Mouse (Mus musculus) lung, postnatal 10 days (tissue): Measurements from ENCODE around the gene Dguok.

Experiments
- DNase-seq: peaks from one replicate; pipeline ENCODE4 v3.0.0; 2021

The Dguok gene

DNA sequence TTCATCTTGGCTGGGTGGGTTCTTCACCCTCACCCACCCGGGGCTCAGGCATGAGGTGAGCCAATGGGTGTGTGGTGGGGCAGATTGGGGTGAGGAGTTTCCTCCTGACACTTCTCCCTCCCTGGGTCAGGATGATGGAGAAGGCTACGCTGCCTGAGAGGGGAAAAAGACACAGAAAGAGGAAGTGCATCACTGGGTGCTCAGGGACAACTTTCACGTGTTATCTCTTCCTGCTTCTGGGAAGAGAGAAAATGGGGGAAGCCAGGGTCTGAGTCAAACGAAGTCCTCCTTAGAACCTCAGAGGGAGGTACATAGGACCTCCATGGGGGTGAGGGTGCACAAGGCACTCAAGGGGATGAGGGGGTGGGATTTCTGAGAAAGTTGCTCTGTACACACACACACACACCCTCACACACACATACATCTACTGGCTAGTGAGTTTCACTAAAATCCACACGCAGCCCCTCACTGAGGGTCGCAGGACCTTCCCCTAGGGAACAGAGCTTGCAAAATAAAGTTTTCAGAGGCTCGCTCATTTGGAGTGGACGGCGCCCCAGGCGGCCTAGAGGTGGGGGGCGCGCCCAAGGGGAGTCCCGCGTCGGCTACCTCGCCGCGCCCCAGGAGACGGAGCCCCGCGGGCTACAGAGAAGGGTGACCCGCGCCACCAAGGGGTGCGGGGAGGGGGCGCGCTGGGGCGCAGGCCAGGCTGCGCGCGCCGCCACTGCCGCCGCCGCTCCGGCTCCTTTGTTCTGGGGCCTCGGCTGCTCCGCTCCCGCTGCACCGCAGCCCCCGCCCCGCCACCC, 51.2 kb downstream of the Dguok start:
- peak; percentile 48 for DNase-seq

DNA sequence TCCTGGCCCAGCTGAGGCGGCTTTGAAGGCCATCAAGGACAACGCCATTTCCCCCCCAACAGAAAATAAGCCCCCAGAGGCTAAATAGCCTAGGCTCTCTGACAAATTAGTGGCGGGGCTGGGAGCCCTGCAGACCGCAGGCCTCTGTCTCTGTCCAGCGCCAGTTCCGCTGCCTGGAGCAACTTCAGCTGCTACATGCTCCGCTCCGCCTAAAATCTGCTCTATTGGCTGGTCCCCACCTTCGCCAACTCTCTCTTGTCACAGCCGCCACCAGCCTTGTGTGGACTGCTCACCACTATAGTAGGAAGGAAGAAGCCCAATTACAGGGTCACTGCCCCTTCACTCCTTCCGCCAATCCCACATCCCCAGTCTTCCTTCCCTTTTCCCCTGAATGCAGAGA, 53.1 kb downstream of the Dguok start:
- no peak for DNase-seq

DNA sequence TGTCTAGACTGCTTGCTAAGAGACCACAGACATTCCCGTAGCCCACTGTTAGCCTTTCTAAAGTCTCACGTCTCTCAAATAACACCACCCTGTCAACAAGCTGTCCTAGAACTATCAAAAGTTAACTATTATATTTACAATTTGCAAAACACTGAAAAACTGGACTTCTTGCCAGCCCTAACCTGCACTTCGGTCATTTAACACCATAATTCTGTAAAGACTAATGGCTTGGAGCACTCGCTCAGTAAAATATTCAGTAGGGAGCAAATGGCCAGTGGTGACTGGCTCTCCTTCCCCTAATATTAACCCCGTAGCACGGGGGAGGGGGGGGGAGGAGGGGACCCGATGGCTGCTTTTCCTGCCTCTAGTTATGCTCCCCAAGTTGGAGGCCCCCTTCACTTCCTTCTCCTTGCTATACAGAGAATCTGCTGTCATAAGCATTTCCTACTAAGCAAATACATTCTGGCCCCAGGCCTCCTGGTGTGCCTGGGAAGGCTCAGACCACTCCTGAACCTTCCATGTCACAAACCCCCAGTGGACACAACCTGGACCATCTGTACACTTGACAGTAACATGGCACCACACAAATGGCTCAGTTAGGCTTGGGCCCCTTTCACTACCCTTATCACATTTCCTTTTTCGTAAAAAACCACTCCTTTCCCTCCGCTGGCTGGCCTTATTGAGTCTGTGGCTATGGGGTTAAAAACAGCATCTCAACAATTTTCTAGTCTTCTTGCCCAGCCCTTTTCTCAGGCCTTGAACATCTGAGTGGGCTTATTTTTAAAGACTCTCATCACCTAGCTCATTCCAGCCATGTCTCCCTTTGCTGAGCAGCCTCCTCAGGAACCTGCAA, 56.1 kb downstream of the Dguok start:
- no peak for DNase-seq

DNA sequence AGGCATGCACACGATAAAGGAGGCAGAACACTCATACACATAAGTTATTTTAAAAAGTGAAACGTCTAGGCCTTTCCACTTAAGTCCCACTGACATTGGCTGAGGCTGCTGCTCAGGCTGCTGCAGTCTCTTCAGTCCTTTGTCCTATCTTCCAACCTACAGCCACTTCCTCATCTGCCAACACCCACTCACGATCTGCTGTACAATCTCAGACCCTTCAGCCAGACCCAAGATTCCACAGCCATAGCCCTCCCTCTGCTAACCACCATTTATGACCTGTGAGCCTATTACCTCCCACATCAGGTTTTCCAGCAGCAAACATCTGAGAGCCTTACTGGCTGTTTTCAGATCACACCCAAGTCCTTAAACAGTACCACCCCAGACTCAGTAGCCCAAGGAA, 57.3 kb downstream of the Dguok start:
- DNase-seq, result no peak

DNA sequence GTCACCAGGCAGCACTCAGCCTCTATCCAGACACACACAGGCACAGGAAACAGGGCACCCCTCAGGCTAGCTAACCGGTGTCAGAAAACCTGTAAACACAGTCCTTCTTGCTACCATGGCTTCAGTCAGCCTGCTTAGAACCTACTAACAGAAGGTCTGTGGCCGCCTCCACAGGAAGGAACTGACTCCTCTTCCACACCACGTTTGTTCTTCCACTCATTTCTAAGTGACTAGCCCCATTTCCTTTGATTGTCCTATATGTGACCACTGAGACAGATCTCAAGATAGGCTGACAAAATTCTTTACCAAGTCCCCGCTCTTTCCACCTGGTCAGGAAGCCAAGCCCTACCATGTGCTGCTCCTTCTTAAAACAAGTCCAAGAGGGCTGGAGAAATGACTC, 57.9 kb downstream of the Dguok start:
- DNase-seq, result no peak

DNA sequence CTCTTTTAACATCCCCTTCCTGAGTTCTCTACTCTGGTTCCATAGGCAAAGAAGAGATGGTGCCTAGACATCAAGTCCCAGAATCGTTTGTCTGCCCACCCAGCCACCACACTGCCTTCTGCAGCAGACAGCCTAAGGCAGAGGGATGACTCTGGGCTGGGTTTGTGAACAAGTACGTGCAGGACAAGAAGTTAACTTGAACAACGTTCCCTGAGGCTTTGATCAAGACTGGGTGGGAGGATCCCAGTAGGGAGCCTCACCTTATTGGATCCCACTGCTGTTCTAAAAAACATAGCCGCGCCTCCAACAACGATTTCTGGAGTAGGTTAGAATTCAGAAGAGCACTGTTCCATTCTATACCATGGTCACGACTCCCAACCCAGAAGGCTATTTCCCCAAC, 59.7 kb downstream of the Dguok start:
- no peak for DNase-seq

DNA sequence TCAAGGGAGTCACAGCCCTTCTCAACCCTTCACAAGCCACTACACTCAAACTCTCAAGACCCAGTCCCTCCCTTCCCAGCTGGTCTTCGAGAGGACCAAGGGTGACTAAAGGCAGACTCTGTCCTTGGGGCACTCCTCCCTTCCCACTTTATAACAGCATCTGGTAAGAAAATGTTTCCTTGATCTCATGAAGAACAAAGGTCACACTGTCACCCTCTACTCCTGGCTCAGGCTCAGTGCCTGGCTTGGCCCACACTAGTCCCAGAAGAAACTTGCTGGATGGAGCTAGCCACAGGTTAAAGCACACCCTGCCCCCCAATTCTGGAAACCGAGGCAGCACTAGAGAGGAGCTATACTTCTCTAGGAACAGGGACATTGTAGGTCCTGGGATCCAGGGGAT, 61.0 kb downstream of the Dguok start:
- DNase-seq, result no peak

DNA sequence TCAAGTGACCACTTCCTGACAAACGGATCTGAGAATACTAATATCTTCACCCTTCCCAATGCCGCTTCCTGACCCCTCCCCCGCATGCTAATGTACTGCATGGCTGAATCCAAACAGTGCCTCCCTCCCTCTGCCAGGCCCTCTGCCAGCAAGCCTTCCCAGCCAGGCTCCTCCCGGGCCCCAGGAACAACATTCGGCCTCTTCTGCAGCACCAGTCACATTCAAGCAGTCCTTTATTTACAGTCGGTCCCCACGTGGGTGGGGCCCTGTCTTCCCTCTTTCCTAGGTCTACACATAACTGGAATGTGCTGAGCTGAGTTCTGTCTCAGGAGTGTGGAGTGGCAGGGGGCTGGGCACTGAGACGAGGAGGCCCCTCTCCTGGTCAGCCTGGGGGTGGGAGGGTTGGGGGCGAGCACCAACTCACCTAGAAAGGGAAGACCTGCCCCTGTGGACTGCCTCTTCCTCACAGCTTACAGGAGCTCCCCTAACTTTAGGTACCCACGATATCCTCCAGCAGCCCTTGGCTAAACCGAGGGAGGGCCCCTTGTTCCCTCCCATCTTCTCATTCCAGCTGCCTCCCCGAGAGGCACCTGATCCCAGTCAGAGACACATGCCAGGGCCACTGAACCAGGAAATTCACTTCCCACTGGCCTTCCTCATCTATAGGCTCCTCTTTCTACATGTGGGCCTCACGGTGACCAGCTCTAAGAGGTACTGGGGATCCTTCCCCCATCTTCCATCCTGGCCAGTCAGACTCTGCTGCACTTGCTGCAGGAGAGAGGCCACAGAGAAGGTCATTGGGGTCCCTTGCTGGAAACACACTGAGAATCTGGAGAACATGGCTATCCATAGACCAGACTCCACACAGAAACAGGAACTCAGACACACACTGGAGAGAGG, 63.1 kb downstream of the Dguok start:
- peak; percentile 95 for DNase-seq

DNA sequence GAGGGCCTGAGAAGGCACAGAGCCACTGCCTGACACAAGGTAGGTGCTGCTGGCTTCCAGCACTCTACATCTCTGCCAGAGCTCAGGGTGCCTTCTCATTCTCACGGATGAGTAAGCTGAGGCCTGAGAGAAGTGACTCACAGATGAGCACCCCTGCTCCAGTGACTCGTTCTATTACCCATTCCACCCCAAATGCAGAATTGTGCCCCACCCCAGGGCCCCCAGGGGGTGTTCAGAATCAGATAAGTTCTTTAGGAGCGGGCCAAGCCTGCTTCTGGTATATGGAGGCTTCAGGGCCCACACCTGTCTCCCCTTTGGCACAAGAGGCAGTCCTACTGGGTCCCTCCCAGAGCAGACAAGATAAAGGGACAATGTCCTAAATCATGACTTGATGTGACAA, 64.1 kb downstream of the Dguok start:
- no peak for DNase-seq

DNA sequence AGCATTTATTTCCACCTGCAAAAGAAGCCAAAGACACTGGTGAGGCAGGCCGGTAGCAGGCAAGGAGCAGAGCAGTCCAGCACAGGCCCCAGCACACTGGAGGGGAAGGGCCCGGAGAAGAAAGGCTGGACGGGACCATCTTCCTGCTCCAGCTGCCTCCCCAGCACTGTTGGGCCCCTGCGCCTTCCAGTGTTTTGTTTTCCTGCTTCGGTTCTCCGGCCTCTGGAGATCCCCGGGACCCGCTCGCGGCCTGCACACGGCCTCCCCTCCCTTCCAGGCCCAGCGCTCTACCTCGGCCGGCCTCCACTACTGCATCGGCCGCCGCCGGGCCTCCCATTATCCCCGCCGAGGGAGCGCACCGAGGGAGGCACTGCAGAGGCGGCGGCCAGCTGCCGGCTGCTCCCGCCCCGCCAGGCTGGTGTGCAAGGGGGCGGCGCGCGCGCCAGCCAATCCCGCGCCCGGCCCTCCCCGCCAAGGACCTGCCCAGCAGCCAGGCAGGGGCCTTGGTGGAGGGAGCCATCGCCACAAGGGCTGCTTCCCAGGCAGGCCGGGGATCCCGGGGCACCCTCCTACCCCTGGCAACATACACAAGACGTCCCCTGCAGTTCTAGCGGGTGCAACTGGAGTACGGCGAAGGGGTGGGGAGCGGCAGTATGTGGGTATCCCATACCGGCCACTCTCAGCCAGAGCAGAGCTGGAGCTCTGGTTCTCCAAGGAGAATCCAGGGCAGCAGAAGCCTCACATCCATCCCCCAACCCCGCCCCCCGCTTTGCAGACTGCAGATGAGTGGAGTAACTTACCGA, 65.3 kb downstream of the Dguok start:
- DNase-seq, result peak; percentile 94

DNA sequence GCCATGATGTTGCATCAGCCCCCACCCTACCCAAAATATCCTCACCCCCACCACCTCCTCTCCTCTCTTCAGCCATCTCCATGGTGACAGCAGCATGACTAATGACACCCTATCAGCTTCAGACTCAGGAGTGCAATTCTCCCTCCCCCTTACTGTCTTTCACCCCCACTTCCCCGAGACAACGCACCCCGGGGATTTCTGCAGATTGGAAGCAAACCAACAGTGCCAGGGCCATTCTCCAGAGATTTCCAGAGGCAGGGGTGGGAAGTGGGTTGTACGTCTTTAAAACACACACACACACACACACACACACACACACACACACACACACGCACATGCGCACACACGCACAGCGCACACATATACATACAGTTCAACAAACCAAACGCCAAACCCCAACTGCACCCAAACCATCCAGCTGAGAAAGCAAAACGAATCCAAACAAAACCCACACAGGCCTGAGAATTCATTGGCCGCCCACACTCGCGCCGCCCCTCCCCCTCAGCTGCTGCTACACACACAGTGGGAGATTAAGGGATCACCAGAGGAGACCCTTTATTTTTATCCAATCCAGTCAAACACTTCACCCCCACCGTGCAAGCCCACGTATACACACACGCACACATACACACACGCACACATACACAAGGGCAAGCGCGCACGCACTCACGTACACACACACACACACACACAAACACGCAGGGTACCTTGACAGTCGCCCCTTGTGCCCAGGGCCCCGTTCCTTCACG, 66.1 kb downstream of the Dguok start:
- DNase-seq, result peak; percentile 82

DNA sequence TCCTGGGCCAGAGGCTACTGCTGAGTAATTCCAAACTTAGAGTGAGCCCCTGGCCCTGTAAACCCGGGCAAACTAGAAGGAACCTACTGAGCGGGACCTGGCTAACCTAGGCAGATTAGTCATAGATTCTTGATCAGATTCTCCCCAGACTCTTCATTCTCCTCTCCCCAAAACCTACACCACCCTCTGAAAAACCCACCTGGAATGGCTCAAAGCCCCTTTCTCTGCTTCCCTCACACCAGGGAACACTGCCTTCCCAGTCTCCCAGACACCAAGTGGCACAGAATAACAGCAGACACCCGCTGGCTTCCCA, 66.6 kb downstream of the Dguok start:
- no peak for DNase-seq

DNA sequence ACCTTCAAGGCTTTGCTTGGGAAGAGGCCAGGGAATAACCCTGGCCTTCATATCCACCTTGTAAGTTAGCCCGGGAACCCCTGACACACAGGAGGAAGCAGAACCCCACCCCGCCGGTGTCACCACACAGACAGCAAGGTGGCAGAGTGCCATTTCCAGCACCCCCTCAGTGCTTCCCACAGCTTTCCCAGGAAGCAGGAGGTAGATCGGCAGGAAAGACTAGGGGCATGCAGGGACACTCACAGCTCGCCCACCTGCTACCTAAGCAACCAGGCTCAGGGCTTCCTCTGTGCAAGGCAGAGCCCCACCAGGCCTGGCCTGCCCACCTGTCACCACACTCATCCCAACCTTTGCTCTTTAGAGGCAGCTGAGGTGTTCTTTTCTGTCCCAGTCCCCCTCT, 67.0 kb downstream of the Dguok start:
- DNase-seq, result no peak

DNA sequence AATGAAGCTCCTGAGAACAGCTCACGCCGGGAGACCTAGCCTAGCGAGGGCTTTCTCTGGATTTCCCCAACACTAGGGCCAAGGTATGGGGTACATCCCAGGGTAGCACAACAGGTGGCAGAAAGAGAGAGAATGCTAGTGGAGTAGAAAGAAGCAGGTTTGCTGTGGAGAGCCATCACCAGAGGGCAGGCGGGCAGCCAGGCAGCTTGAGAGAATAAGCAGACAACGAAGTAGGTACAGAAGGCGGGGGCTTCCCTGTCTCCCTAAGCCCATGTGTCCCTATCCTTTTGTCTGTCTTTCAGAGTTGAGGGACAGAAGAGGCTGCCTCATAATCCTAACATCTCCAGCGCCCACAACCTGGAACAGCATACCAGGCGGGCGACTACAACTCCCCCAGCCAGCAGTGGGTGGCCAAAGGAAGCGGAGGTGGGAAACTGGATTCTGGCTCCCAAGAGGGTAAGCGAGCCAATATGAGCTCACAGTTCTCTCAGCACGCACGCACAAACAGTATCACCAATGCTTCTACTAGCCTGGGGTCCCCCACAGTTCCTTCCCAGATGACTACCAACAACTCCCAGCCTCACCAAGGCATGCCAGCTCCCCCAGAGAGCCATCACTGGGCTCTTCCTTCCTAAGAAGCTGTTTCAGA, 67.5 kb downstream of the Dguok start:
- no peak for DNase-seq

DNA sequence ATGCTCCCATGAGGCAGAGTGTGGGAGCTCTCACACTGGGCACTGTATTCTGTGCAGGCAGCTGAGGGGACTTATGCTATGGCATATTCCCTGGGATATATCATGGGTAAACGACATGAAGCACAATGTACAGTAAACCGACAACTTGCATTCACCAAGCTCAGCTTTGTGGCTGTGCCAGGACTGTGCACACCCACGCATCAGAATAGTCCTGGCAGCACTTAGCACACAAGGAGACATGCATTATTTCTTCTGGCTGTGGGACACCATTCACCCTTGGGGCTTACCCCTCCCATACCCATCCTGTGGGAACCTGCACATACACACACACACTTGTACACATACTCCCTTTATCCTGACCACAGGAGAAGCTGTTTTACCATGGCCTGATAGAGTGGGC, 68.2 kb downstream of the Dguok start:
- DNase-seq, result no peak

DNA sequence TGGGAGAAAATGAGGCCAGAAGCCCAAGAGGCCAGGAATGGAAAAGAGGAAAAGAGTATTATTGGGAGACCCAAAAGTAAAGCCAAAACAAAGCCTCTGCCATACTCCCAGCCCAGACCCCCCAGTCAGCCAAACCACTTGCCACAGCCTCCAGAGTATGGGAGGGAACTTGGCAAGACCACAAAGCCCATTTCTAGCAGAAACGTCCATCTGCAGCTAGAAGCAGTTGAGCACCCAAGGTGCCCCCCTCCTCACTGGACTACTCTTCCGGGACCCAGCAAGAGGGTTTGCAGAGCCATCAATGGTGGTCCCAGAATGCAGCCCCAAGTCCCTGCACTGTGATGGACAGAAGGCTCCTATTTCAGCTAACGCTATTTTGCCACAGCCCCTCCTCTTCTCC, 69.0 kb downstream of the Dguok start:
- no peak for DNase-seq

DNA sequence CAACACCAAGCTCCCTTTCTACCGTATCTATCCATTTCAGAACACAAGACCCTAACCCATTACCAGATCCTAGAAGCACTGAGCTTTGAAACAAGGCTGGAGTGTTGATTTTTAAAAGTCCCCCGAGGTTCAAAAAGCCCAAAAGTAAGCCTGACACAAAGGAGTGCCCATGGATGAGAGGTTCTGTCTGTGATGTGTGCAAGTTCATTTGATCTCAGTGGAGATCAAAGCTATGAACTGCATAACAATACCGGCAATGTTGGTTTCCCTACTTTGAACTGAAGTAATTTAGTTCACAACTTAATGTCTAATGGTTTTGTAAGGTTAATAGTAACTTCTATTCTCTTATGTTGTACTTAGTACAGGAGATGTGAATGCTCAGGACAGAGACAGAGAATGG, 69.5 kb downstream of the Dguok start:
- no peak for DNase-seq

DNA sequence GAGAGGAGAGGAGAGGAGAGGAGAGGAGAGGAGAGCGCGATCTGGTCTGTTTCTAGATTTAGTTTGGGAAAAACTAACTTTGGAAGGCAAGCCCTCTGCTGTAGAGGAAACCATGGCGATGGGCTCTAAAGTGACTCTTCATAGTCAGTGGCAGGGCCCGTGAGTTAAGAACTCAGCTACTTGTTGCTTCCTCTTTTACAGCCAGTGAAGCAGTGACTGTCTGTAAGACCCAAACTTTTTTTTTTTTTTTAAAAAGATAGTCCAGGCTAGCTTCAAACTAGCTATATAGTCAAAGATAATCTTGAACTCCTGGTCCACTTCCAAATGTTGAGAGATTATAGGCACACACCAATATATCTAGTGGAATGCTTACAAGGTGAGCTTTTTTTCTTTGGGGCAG, 70.2 kb downstream of the Dguok start:
- DNase-seq, result no peak

DNA sequence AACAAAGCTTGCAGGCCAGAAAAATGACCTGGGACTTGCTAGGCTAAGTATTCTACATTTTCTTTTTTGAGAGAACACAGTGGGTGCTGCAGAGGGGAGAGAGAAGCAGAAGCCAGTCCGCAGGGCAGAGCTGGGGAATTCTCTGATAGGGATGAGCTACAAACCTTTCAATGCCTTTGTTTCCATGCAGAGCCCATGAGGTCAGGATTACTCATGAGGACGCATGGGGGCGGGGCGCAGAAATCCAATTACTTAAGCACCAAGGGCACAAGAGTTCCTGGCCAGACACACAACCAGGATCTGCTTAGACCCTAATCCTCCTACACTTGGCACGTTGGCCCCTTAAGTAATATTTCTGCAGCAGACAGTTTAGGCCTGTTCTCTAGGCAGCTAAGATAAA, 71.6 kb downstream of the Dguok start:
- no peak for DNase-seq

DNA sequence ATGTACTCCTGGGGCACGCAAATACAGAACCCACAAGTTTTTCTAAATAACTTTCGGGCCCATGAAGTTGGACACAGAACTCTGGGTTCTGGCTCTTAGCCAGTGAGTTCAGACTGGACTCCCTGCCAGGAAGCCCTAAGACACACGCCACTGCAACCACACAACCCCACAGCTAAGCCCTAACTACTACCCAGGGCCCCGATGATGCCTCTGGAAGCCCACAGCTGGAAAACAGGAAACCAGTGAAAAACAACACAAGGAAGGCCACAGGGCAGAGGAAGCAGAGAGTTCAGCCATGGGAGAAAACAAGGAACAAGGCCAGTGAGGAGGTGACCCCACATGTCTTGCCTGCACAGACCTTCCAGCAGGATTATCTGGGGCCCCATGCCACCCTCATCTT, 73.2 kb downstream of the Dguok start:
- DNase-seq, result no peak

DNA sequence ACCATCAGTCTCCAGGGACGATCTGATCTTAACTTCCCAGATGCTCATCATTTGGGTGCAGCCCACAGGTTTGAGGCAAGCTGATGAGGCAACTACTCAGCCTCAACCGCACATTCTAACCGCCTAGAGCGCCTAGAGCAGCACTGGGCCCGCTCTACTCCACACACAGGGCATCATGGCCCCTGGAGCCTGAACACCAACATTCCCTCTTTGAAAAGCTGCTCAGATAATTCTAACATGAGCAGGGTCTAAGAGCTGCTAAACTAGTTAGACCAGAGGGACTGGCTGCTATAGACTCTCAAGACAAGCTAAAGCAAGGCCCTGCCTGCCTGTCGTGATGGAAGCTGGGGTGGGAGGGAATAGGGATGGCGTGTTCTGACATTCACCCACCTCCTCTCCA, 73.8 kb downstream of the Dguok start:
- no peak for DNase-seq
